Mouse (Mus musculus): ENCODE measurements around the gene Mab21l3. TPM values are rescaled to one million over a fixed set of nuclear protein-coding genes. Genes with fewer than 3 reads are reported as not detected.
A peak's percentile ranks its signal among the peaks of the same experiment; 100 is the strongest.

The Mab21l3 gene
- 0.21 and 0.43 TPM in 2 replicates for total RNA-seq (2021)
- long read RNA-seq = 0 reads

DNA sequence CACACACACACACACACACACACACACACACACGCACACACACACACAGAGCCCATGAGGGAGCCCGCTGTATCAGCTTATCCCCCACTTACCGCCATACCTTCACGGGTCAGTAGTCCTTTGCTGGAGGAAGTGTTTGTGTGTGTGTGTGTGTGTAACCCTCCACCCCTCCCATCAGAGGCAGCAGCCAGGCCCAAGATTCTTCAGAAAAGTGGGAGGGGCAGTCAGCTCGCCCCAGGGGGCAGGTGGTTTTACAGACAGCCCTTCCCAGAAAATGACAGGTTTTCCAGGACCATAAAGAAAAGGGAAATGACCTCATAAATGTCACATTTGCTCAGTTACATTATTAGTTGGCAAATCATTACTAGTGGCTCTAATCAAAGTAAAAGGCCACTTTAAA lies at the start of gene Mab21l3:
Gene Mab21l3, minus strand, starts transcription at position 144 of the 400 bp plus-strand sequence.
- no peak for DNase-seq

DNA sequence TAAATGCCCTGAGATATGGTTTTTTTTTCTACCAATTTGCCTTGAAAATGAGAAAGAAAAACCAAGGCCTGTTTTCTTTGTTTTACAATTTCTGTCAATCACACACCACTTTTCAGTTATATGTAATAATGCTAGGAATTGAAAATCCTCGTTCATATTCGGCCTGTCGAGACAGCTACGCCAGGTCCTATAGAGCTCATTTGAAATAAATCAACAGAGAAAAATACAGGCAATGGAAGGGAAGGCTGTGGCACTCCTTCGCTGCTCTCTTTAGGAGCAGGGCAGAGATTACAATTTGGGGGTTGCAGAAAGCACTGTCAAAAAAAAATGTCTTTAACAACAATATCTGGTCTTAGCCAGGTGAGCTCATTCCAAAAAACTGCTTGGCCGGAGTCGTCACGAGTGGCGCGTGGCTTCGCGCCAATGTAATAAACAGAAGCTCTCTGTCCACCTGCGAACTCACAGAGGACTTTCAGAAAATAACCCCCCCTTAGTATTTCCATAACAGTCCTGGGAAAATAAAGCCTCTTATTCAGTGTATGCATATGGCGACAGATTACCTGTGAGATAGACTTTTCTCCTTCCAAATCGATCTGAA lies 48.7 kb upstream of the Mab21l3 start:
- no peak for DNase-seq

DNA sequence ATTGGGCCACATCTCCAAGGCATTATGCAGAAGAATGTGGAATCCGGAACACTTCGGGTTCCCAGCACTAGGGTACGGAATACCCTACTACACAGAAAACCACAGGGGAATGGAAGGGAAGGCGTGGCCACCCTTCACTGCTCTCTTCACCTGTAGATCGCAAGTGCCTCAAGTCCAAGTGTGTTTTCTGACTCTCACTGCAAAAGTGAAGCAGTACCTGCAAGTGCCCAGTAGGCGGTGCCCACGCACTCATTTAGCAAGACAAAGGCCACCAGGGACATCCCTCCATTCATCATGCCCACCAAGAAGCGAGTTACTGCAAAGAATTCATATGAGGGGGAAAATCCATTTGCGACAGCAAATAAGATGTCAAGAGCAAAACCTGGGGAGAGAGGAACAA lies 48.1 kb upstream of the Mab21l3 start:
- DNase-seq = peak; percentile 73

DNA sequence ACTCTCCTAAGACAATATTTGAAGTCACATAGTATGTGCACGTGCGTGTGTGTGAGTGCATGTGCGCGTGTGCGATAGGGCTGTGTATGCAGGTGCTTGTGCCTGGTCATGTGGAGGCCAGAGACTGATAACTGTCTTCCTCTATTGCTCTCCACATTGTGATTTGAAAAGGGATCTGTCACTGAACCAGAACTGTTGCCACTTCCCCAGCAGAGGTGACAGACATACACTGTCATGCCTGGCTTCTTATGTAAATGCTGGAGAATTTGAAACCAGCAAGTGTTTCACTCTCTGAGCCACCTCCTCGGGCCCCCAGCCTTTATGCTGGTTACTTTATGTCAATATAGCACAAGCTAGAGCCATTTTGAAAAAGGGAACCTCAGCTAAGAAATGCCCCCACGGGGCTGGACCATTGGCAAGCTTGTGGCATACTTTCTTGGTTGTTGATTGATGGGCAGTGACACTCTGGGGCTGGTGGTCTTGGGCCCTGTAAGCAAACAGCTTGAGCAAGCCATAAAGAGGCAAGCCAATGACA lies 46.7 kb upstream of the Mab21l3 start:
- no peak for DNase-seq

DNA sequence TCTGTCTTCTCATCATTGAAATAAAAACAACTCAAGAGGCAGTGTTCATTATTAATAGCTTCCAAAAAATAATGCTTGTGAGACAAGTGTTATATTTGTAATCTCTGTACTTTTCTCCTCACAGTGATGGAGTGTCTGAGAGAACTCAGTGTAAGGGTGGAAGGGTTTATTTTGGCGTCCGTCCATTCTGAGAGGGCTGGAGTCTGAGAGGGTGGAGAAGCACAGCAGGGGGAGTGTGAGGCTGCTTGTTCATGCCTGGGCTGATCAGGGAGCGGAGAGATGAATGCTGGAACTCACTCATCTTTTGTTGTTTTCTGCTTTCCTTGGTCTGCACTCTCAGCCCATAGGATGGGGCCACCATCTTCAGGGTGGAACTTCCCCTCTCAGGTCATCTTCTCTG lies 36.8 kb upstream of the Mab21l3 start:
- no peak for DNase-seq

DNA sequence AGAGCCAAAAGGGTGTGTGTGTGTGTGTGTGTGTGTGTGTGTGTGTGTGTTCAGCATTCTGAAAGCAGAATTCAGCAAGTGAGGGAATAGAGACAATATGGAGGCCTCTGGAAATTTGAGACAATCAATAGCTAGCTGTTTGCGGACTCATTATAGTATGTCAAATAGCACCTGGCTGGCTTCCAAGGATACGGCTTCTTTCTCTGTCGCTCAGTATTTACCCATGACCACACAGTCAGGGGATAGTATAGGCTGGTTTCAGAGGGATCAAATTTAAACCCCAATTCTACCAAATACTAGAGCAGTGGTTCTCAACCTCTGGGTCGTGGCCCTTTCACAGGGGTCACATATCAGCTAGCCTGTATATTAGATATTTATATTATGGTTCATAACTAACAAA lies 36.3 kb upstream of the Mab21l3 start:
- no peak for DNase-seq

DNA sequence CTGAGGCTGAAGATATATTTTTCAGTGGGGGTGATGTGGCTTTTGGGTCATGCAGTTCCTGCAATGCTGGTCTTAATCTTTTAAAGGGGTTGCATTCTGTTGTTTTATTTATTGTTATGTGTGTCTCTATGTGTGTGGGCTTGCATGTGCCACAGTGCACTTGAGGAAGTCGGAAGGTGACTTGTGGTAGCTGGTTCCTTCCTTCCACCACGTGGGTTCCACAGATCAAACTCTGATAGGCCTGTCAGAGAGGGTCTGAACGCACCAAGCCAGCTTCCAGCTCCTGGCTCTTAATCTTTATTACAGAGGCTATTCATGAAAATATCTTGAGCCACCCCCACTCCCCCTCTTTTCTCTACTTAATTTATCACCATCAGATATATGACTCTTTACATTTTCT lies 35.1 kb upstream of the Mab21l3 start:
- DNase-seq = no peak

DNA sequence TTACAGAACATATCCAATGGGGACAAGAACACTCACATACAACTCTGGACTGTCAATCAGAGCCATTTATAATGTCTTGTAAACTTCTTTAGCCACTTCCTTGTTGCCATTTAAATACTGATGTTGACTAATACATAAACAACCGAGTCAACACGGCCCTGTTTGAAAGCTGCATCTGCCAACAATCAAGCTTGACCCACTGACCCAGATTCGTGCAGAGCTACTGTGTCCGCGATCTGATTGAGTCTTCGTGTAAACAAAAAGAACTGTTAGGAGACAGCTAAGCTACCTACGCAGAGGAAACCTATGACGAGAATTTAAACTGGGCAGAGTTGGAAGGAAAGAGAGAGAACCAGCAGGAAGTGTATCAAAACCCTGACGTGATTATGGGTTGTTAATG lies 33.0 kb upstream of the Mab21l3 start:
- DNase-seq = no peak

DNA sequence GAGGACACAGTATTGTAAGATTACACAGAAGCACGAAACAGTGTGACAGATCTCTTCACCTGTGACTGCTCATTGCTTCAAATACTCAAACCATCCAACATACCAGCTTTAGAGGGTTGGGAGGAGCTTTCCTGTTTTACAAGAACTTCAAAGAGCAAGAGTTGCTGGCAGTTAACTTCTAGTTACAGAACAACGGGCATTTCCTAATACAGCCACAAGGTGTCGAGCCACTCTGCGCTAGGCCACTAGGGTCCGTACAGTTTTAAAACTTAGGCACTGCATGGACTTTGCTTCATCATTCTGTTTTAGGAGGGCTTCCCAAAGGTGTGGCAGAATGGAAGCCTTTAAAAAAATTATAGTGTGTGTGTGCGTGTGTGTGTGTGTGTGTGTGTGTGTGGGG lies 32.1 kb upstream of the Mab21l3 start:
- DNase-seq = no peak

DNA sequence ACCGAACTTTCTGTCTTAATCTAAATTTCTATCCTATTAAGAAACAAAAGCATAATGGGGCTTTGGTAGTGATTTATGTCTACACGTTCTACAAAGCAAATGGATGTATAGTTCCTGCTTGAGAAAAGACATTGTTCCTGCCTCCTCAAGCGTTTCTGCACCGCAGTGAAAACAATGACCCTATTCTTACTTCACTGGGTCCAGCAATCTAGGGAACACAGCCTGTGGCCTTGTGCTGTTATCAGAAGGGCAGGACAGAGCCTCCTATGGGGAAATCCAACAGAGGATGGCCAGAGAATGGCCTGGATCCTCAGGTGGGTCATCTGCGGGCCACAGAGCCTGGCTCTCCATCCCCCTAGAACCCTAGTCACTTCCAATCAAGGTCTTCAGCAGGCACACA lies 29.4 kb upstream of the Mab21l3 start:
- no peak for DNase-seq

DNA sequence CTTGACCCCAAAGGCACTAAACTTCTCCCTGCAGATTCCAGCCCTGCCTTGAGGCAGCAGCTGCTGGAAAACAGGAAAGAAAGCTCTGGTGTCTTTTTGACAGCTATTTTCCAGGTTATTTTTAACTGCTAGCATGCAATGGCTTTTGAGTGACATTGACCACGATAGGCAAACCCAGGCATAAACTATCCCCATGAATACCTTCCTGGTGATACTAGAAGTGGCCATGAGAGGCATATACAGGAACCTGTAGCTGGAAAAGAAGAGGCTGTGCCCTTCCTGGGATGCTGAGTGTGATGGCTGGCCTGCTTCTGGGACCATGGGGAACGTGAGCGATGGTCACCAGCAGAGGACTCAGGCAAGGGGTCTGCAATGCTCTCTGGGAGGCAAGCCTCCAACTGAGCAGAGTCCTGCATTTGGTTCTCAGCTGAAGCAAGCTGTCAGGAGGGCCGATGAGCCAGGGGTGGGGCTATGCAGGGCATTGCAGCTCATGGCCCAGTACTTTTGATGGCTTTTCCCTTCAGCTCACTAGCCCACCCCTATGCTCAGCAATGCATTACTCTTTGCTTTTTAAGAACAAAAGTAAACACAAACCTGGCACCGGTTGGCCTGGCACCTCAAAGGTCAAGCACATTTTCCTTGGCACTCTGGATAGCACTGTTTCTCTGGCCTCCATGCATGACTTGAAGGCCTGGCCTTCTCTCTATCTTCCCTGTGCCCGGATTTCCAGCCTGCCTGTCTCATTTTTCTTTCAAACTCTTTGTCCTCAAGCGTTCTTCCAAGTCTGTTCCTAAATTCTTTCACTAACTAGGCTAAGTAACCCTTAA lies 27.9 kb upstream of the Mab21l3 start:
- DNase-seq = no peak

DNA sequence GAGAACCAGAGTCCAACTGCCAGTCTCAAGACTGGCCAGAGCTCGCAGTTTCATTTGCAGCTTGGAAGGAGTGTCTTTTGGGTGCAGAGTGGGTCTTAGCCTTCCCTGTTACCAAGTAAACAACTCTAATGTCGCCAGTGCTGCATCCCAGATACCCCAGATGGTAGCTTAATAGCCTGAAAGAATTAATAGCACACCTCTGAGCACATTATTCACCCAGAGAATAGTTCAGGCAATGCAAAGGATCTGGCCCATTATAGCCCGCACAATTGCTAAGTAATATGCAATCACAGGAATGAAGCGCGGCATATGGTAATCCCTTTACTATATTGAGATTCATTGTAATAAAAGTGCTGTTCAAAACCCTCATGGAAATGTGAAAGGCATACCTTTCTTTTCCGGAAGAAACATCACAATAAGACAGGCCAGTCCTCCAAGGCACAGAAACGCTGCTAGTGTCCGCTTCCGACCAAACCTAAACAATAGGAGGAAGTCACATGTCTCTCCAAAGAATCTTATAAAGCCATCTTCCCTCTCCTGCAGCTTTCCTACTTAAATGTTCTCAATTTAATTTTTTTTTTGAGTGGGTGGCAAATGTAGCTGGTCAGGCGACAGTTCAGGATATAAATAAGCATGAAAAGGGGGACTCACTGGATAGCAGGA lies 26.6 kb upstream of the Mab21l3 start:
- DNase-seq = no peak

DNA sequence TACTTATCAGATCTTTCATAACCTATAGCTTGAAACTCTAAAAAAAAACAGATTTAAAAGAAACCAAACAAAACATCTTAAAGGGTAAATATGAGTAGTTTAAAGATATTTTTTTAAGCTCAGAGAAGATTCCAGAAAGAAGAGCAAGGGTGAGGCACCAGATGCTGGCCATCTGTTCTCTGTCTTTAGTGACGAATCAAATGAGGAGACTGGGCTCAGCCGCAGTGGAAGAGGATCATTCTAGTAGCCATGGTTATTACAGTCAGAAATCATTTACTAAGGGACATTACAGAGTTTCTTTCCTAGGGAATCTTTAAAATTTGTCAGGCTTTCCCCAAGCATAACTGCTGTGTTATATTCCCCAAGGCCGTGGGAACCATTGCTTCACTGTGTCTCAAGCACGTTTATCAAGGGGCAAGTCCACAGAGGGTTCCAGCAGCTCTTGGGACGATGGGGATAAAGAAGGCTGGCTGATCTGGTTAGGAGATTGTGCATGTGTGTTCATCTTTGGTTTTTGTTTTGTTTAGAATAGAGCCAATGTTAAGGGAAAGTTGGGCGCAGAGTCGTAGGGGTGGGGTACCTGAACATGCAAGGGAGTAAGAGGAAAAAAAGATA lies 24.4 kb upstream of the Mab21l3 start:
- no peak for DNase-seq

DNA sequence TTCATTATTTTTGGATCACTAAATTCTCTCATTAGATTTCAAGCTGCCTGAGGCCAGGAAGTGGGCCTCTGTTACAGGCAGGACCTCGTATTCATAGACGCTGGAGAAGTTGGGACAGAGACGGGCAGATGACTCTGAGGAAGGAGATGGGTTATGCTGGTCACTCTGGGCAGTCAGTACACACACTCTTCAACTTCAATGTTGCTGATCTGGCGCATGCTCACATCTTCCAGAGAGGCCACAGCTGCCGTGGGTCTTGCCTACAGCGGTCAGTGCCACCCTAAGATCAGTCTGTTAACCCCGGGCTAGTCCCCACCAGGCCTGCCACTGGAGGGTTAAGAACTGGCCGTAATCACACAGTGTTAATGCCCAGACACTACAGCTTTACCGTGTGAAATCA lies 23.2 kb upstream of the Mab21l3 start:
- DNase-seq = no peak

DNA sequence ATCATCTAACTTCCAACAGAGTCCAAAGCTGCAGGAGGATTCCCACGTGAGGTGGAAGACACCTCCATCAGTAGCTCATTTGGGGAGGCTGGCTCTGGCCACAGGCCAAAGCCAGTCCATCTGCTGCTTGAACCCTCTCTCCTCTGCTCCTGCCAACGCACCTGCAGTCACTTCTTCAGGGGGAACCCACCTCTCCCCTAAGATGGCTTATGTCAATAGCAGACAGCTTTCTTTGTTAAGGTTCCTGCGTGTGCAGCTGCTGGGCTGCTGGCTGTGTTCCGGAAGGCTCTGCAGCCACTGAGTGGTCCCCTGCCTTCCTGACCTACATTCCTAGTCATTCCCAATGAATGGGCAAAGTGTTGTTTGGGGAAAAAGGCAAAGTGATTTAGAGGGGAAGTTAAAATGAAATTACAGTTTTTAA lies 18.3 kb upstream of the Mab21l3 start:
- no peak for DNase-seq

DNA sequence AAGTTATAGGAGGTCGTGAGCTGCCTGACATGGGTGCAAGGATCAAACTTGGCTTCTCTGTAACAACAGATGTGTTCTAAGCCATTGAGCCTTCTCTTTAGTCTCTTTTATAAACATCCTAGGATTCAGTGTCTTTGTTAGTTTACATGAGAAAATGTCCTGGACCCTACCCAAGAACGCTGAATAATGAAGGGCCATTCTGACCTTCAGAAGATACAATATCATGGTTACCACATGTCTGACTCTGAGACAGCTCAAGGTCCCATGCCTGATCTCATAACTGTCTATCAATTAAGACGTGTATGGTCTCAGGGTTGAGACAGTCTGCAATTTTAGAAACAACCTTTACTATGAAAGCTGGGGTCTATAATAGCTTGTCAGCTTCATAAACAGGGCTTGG lies 13.1 kb upstream of the Mab21l3 start:
- no peak for DNase-seq

DNA sequence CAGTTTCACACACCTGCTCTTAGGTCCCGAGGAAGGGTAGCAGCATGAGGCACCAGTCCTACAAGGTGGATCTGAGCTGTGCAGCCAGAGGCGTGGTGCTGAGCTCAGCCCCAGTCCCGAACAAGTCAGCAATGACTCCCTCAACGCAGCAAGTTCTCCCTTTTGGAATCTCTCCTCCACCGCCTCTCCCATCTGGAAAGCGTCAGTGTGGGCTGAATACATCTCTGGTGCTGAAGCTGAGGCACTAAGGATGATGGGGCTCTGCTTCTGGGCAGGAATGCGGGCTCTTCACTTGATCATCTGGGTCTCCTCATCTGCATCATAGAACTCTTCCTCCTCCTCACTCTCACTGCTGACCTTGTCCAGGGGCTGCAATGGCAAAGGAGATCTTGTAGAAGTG lies 11.4 kb upstream of the Mab21l3 start:
- DNase-seq = no peak

DNA sequence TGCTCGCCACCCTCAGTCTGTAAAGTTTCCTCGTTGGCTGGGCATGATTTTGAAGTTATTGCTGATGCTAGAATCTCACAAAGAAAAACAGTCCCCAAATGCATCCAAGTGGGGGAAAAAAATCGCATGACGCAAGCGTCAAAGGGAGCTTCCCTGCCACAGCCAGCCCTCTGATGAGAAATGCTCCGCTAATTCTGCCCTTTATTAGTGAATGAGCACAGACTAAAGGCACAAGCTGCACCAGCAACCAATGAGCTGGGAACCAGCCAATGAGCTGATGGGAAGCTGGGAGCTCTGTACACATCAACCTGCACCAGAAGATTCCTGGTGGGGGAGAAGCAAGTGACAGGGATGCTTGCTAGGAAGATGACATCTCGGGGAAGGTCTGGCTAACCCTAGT lies 11.0 kb upstream of the Mab21l3 start:
- no peak for DNase-seq

DNA sequence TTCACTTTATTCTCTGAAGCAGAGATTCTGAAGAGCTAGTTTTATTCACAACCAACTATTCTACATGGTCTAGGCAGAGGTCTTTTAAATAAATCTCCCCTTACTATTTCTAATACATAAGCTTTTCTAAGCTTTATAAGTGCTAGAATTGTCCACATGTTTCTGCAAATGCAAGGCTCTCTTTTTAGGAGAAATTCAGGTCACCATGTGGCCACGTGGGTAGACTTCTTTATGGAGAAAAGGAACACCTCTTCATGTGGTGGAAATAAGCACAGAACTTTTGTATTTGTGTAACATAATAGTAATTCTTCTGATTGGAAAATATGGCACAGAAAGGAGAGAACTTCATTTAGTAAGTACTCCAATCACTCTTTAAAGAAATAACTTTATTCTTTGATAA lies 5.3 kb upstream of the Mab21l3 start:
- no peak for DNase-seq

DNA sequence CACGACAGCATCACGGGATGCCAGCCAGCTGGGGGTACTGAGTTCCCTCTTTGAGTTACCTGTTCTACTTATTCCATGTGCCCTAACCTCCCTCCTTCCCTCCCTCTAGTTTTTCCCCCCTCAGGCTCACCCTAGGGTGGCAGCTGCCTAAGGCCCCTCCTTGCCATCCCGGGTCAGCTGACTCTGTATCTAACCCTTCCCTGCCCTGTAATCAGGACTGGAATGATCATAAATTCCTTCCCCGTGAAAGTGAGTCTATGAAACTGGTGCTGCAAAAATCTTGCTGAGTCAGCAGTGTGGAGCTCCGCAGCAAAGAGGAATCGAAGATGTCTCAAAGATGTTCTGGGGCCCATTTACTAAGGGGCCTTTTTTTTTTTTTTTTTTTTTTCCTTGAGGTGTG lies 2.6 kb upstream of the Mab21l3 start:
- DNase-seq = no peak

DNA sequence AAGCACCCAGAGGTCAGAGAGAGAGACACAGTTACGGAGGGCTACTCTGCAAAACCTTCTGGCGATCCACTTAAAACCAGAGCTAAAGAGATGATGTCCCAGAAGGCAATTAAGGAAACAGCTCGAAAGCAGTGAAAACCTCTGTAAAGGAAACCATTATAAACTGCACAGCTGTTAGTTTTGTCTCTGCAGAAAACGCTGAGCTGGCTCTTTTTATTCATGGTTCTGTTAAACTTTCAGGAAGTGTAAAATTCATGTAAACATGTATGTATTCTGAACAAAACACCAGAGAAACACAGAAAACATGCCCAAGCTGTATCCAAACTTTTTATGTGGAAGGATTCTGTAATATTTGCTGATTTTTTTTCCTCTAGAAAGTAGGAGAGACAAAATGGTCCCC lies 2.7 kb downstream of the Mab21l3 start:
- DNase-seq = no peak

DNA sequence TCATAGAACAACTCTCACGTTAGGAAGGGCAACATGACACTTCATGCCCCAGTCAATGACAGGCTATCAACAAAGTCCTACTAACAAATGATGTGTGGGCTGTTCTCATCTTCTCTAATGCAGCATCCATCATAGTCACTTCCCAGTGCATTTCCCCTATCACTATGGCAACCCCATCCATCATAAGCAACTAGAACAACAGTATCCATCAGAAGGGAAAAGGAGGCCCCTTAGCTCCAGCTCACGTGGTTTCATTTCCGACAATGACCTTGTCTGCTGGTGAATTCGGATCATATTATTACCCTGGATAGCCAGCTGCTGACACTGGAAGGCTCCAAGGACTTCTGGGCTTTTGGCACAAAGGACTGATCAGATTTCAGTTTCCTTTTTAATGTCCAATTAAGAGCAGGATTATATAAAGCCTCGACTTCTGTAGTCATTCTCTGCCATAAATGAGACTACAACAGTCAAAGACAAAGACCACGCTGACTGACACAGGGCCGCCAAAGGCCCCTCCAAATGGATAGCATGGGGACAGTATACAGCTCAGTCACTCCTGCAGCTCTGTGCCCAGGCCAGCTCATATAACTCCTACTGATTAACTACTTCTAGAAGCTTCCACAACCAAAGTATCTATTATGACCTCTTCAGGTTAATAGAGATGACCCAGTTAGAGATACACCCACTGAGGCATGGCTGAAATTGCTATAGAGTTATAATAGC lies 6.2 kb downstream of the Mab21l3 start:
- DNase-seq = no peak
